Mouse (Mus musculus): ENCODE results near the gene Xpnpep2.

The Xpnpep2 gene

GRCm38 (mm10) chrX:48124132-48125071 lies 15.9 kb downstream of the Xpnpep2 start:
- peak; percentile 61 for DNase-seq (ENCODE audit: low read depth, low spot score)

GRCm38 (mm10) chrX:48126903-48127476 lies 18.5 kb downstream of the Xpnpep2 start:
- no peak for DNase-seq (ENCODE audit: low read depth, low spot score)

GRCm38 (mm10) chrX:48127502-48128218 lies 19.1 kb downstream of the Xpnpep2 start:
- no peak for DNase-seq (ENCODE audit: low read depth, low spot score)

GRCm38 (mm10) chrX:48129167-48129566 lies 20.6 kb downstream of the Xpnpep2 start:
- DNase-seq (ENCODE audit: low read depth, low spot score) = no peak

- DNase-seq (ENCODE audit: low read depth, low spot score) = no peak
Measured at GRCm38 (mm10) chrX:48136935-48137334, 28.4 kb downstream of the Xpnpep2 start.

- DNase-seq (ENCODE audit: low read depth, low spot score) = no peak
Measured at GRCm38 (mm10) chrX:48138011-48138410, 29.5 kb downstream of the Xpnpep2 start.

- peak; percentile 1 for DNase-seq (ENCODE audit: low read depth, low spot score)
Measured at GRCm38 (mm10) chrX:48138539-48139275, 30.2 kb downstream of the Xpnpep2 start.

GRCm38 (mm10) chrX:48139368-48140285 lies 31.1 kb downstream of the Xpnpep2 start:
- no peak for DNase-seq (ENCODE audit: low read depth, low spot score)

GRCm38 (mm10) chrX:48140286-48140877 lies 31.9 kb downstream of the Xpnpep2 start:
- DNase-seq (ENCODE audit: low read depth, low spot score) = no peak

GRCm38 (mm10) chrX:48141481-48141880 lies 33.0 kb downstream of the Xpnpep2 start:
- no peak for DNase-seq (ENCODE audit: low read depth, low spot score)

GRCm38 (mm10) chrX:48143415-48144335 lies 35.1 kb downstream of the Xpnpep2 start:
- no peak for DNase-seq (ENCODE audit: low read depth, low spot score)

- DNase-seq (ENCODE audit: low read depth, low spot score) = no peak
Measured at GRCm38 (mm10) chrX:48146262-48146661, 37.7 kb downstream of the Xpnpep2 start, which contains the start of gene Sash3. Gene Sash3, plus strand, starts transcription at chrX:48146436.

- DNase-seq (ENCODE audit: low read depth, low spot score) = no peak
Measured at GRCm38 (mm10) chrX:48147226-48147625, 38.7 kb downstream of the Xpnpep2 start.

GRCm38 (mm10) chrX:48147741-48148186 lies 39.2 kb downstream of the Xpnpep2 start:
- no peak for DNase-seq (ENCODE audit: low read depth, low spot score)

GRCm38 (mm10) chrX:48152106-48152505 lies 43.6 kb downstream of the Xpnpep2 start:
- no peak for DNase-seq (ENCODE audit: low read depth, low spot score)

- no peak for DNase-seq (ENCODE audit: low read depth, low spot score)
Measured at GRCm38 (mm10) chrX:48153414-48153813, 44.9 kb downstream of the Xpnpep2 start.

GRCm38 (mm10) chrX:48153949-48154348 lies 45.4 kb downstream of the Xpnpep2 start:
- no peak for DNase-seq (ENCODE audit: low read depth, low spot score)

- DNase-seq (ENCODE audit: low read depth, low spot score) = no peak
Measured at GRCm38 (mm10) chrX:48155489-48155888, 47.0 kb downstream of the Xpnpep2 start.

GRCm38 (mm10) chrX:48157396-48157795 lies 48.9 kb downstream of the Xpnpep2 start:
- no peak for DNase-seq (ENCODE audit: low read depth, low spot score)
